Mouse (Mus musculus) c-Kit-positive CD71-negative TER-119-negative erythroid progenitor cells, embryonic 14.5 days (primary cell): ENCODE measurements around the gene Camk2n1.

Source experiments
- DNase-seq: peaks from one replicate; pipeline ENCODE4 v3.0.0-alpha.2; 2013; ENCODE audit warnings: low read depth

The Camk2n1 gene

DNA sequence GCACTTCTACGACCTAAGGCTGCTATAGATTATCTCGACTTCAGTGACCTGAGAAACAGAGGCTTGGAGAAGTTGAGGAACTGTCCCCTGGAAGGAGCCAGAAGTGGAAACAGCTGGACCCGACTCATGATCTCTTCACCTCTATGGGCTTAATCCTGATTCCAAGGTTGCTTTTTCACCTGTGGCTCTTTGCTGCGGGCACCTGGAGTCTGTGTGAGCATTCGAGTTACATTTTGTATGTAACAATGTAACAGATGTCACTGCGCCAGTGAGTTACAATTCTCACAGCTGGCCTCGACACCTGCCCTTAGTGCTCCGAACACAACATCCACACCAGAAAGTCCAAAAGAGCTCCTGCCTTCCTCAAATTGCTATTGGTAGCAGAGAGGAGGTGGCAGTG, 11.3 kb downstream of the Camk2n1 start:
- DNase-seq = no peak

DNA sequence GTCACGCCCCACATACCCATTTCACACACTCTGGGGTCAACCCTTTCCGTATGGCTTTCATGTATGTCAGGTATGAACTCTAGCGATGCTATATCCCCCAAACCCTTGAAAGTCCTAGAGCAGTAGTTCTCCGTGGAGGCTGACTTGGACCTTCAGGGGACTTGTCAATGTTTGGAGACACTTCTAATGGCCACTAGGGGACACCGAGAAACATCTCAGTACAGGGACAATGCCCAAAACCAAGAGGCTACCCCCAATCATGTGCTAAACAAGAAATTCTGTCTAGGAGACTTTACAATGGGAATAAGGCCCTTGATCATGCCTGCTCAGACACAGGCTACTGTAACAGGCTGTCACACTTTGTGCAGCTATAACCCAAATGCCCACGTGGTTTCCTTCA, 12.6 kb downstream of the Camk2n1 start:
- no peak for DNase-seq

DNA sequence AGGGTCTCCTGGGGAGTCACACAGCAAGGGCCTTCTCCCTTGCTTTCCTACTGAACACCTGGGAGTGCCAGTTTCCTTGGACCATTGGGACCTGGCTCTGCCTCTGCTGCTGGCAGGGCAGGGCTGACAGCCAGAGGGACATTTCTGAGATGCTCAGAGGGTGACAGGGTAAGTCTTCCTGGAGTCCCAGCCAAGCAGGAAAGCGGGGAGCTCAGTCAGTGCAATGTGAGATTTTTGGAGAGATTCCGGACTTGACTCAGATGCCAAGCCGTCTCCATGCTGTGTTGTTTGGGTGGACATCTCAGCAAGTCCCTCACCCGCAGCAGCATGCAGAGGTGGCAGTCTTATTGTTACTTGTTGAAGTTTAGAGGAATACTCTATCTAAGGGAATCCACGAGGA, 13.3 kb downstream of the Camk2n1 start:
- DNase-seq = no peak

DNA sequence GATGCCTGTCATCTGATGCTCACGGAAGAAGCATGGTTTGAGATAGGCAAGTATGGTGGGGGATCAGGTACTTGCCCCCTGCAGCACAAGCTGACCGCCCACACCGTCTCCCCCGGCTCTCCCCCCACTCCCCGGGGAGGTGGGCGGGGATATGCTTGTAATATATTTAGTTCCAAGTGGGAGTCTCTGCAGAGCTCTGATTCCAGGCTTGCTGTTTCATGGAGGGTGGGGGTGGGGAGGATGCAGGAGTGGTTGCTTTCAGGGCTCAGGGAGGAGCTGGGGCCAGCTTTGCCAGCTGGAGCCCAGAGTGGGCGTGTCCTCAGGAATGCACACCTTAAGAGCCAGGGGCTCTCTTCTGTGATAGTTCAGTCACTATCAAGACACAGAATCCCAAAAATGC, 15.0 kb downstream of the Camk2n1 start:
- no peak for DNase-seq

DNA sequence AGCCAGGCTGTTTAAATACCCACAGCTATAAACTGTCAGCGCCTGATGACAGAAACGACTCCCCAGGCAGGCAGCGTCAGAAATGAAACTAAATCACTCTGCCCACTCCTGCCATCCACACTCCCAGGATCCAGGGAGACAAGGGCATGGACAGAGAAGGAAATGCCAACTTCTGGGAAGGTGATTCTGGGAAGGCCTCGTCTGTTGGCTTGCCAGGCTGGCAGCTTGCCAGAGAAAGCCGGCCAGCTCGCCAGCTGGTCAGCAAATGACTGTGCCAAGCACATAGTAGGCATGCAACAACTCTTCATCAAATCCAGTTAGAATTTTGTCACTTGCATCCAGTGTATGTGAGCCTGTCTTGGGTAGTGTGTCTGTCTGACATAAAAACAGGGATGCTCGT, 17.1 kb downstream of the Camk2n1 start:
- no peak for DNase-seq

DNA sequence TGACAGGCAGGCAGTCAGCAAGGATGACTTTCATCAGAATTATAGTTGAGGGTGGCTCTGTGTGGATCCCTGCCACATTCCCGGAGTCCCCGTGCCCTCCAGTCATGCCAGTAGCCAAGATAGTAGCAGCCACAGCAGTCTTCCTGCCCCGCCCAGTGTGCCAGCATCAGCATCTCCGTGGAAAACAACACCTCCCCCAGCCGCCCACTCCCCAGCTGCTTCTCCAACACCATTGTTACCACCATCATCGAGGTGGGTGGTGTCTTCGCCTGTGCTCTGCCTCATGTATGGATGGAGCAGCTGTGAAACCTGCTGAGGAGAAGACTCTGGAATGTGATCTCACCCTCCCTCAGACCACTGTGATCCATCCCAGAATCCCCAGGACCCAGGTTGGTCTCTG, 25.5 kb downstream of the Camk2n1 start:
- no peak for DNase-seq

DNA sequence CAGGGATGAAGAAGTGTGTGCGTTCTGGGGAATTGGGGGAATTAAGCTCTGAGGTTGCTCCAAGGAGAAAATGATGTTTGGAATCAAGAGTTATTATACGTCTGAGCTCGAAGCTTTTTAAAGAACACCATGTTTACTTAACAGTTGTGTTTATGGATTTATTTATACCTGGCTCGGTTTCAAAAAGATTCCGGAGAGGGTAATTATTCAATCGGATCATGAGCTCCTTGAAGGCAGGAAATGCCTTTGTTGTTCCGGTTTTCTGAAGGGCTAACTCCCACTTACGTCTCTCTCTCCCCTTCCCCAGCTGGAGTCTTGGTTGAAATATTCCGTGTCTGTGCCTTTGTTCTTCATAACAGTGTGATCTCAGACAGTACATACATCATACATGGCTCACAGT, 26.8 kb downstream of the Camk2n1 start:
- no peak for DNase-seq

DNA sequence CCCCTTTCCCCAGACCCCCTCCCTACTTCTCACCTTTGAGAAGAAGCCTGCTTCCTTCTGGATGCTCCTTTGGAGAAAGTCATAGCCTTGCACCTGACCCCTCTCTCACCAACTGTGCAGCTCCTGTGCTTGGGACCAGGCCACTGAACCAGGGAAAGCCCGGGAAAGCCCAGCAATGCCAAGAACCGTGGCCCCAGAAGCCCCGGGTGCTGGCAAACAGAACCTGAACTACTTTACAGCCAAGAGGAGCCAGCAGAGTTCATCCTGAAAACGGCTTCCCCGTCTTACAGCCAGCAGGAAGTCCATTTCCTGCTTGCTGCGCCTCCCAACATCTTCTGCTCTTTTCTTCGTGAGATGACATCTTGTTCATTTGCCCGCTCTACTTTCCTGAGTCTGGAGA, 28.6 kb downstream of the Camk2n1 start:
- no peak for DNase-seq

DNA sequence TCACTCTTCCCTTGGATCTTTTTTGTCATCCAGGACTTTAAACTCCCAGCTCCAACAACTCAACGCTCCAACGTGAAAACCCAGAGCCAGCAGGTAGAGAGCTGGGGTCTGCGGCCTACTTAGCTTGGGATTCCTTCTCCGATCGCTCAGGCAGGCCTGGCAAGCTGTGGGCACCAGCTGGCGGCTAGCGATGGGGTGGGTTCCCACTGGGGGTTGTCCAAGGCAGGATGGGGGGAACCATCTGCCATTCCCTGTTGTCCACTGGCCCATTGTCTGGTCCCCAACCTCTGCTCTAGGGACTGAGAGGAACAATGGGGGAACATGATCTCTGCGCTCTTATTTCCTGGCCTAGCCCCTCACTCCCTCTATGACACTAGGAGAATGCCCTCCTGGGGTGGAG, 34.1 kb downstream of the Camk2n1 start:
- DNase-seq = no peak

DNA sequence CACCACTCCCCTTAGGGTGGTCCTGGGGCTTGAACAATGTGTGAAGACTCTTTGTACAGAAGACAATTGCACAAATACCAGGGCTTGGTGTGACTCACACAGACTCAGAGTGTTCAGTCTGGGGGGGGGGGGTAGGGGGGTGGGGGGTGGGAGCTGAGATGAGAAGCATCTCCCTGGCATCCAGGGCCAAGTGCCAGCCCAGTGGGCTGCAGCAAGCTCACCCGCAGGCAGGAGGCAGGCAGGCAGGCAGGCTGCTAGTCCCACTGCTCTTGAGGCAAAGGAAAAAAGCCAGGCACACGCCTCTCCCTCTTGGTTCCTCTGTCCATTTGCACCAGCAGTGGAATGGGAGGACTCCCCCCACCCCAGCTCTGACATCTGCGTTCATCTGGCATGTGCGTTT, 37.0 kb downstream of the Camk2n1 start:
- DNase-seq = no peak

DNA sequence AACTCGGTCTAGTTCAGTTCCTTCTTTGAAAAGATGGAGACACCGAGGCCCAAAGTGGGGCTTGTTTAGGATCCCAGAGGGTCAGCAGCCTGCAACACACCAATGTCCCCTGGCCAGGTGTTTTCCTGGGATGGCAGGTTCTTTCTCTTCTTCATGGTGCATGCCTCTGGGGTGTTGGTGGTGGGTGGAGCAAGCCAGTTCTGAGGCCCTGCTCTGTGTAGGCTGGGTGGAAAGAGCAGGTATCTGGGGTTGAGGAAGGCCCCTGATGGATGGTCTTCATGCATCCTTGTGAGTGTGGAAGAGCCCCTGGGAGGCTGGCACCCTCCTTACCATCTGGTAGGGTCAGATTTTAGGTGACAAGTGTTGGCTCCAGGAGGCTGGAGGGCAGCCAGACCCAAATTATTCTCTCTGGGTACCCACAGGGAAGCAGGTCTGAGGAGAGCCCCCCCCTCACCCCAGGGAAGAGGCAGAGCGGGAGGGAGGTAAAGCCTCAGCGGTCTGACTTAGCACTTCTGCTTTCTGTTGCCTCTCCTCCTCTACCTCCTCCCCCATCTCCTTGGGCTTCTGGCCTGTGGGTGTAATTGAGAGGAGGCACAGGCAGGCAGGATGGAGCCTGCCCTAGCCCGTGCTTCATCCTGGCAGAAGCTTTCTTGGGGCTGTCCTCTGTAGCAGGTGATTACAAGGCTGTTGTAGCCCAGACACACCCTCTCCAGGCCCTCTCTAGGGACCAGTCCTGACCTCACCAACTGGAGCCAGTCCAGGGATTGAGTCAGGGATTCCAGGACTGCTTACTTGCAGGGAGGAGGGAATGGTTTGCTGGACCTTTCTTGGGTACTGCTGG, 39.3 kb downstream of the Camk2n1 start:
- no peak for DNase-seq

DNA sequence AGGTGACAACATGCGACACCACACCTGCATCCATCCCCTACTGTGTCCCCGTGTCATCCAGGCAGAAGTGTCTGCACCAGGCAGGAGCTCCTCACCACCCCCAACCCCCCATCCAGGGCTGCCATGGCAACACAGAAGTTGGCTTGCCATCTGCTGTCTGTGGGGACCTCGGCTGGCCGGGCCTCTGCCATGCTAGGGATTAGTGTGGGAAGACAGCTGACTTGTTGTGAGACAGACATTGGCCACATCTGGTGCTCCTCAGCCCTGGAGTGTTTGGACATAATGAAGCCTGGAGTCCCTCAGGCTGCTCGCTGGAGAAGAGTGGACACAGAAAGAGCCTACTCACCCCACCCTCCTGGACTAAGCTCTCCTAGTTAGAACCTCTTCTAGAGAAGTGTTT, 40.8 kb downstream of the Camk2n1 start:
- DNase-seq = no peak

DNA sequence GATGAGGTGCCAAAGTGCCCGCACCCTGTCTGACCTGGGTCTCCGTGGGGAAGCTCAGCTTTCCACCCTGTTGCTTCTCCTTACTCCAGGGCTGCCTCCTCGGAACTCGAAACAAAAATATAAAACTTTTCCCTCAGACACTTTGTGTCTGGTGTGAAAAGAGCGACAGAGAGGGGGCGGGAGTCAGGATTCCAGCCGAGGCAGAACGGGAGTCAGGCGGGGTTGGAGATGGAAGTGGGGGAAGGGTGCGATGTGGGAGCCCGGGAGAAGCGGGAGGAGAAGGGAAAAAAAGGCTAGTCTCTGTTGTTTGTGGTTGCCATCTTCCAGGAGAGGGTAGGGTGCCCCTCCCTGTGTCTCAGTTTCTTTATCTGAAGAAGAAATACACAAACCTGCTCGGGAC, 41.7 kb downstream of the Camk2n1 start:
- no peak for DNase-seq

DNA sequence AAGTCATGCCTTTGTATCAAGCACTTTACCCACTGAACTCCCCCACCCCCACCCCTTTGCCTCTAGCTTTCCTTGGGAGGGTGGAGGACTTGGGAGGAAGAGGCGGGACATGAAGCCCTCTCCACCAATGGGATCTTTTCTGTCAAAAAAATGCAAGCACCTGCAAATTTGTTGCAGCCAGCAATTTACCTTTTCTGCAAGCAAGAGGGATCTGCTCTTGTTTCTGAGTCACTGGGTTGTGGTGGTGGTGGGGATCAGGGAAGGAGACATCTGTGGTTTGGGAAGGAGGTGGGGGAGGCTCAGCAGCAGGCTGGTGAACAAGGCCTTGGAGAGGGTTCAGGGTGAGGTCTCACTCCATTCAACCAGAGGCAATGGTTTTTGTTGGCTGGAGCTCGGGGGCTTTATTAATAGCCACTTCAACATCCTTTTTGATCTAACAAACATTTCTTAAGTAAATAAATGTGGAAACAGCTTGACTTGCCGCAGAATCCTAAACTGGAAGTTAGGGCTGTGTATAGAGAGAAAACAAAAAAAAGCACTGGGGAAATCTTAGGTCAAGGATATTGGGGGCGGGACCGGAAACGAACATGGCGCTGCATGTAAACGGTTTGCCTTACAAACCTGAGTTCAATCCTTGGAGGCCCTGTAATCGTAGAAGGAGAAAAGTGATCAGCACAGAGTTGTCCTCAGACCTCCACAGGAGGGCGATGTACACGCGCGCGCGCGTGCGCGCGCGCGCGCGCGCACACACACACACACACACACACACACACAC, 42.8 kb downstream of the Camk2n1 start:
- no peak for DNase-seq

DNA sequence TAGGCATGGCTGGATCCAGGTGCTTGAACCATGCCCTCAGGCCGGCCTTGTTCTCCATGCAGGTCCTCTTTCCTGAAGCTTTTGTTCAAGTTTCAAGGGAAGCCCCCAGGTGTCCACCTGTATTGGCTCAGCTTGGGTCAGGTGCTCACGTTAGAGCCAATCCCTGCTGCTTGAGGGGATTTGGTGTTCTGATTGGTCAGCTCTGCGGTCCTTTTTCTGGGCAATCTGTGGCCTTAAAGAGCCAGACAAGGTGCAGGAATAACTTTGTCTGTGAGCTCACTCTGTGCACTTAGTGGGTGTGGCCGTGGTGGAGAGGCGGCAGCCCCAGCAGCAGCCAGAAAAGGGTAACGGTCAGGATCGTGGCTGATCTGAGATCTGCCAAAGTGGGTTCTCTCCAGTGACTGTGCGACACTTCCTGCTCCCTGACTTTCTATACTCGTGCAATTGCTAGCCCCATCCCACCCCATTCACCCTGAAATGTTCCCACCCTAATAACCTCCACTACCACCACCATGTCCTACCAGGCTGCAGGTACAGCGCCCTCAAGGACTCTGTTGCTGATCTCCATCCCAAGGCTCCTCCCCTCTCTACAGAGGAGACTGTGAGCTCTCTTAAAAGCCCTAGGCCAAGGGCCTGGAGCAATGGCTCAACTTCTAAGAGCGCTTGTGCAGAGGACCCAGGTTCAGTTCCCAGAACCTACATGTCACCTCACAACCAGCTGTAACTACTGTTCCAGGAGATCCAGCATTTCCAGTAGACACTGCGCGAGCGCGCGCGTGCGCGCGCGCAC, 45.9 kb downstream of the Camk2n1 start:
- DNase-seq = no peak

DNA sequence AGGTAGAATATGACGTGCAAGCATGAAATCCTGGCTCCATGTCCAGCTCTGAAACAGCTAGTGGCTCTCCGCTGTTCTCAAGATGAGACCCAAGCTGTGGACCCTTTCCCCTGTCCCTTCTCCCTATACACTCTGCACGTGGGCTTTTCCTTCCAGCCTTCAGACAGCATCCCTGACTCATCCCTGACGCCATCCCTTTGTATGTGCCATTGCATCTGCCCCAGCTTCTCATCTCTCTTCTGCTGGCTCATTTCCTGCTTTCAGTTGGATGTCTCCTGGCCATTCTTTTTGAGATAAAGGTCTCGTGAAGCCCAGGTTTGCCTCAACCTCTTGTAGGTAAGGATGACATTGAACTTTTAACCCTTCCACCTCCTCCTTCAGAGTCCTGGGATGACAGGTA, 46.9 kb downstream of the Camk2n1 start:
- no peak for DNase-seq

DNA sequence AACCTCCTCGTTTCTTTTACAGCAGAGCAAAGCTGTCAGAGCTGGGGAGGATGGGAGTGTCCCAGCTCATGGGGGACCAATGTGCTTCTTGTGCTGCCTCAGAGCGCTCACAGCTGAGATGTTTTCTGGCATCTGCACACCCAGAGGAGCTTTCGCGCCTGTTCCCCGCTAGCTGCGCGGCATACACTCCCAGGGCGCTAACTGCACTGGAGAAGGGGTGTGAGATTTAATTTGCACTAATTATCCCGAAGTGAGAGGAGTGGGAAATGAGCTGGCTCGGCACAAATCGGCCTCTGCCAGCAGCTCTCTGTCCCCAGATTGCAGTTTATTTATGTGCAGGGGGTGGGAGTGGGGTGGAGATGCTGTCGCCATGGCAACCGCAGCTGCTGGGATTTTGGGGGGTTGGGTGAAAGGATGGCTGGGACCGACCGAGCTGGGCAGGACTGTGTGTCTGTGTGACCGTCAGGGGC, 50.6 kb downstream of the Camk2n1 start:
- DNase-seq = no peak

DNA sequence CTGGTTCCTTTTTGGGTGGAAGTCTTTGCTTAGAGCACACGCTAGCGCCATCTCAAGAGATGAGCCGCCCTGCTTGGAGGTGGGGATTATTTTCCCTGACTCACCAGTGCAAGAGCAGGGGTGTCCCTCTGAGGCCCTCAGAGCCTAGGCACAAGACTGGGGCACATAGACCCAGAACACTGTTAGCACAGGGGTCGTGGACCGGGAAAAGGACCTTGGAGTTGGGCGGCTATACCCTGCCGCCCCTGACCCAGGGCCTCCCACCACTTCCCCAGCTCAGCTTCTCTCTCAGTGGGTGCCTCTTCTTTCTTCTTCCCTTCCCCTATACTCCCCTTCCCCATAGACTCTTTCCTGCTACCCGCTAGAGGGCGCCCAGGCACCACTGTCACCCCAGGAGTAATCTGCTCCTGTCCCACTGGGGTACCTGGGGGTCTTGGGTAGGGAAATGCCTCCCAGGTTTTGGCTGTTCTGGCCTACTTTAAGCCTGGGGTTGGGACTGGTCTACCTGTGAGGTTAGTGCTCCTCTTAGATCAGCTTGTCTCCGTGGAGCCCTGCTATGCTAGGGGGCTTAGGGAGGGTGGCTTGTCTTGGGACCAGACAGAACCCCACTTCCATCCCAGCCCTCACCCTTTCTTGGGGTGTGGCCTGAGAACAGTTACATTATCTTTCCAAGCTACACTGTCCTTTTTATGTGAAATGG, 51.2 kb downstream of the Camk2n1 start:
- DNase-seq = no peak

DNA sequence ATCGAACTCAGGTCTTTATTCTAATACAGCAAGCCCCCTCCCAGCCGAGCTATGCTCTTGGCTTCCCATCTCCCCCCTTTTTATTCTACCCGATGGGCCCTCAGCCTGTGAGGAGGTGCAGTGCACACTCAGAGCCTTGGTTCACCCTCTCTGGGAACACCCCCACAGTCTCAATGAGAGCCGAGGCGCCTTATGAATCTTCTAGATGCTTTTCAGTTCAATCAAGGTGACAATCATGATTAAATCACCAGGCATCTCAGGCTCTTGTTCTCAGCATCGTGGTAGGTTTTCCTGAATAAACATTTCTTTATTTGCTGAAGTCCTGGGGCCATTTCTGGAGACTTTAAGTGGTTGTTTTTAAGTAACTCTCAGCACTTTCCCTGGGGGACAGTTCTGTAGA, 53.8 kb downstream of the Camk2n1 start:
- no peak for DNase-seq
